Mouse (Mus musculus) forebrain, embryonic 14.5 days (tissue): ENCODE measurements at regions not wholly inside any gene's neighbourhood (a gene's known extent, or its start where the extent isn't known, plus 50 kb on each side); places are given as distances from the start of the nearest gene placed in this dataset.
"Not testable (repeated sequence)": the region's sequence is repeated elsewhere in the genome, so short reads cannot be mapped to it uniquely, and the experiment has no call there.

Source experiments
- ATAC-seq: fragments of 200-750 bp; cut with Nextera tagmentation; 2 replicates; pipeline ENCODE4 v1.8.0; 2017; ENCODE audit warnings: mild to moderate bottlenecking, moderate library complexity
- DNase-seq: peaks from one replicate; pipeline ENCODE4 v3.0.0-alpha.2; 2015; ENCODE audit warnings: low spot score
- H3K27ac ChIP-seq: fragments of 300-500 bp; sonication (generic); 2 replicates; pipeline ENCODE4 v1.5.1; 2014; ENCODE audit warnings: low read depth, mild to moderate bottlenecking, control low read depth, low read length, moderate library complexity
- H3K27me3 ChIP-seq: fragments of 300-500 bp; sonication (generic); replicated peaks from 2 replicates; pipeline ENCODE4 v1.6.1; 2014; ENCODE audit warnings: low read length, control low read depth, mixed read lengths; ENCODE audit not compliant: control insufficient read depth, insufficient read depth
- H3K36me3 ChIP-seq: fragments of 300-500 bp; sonication (generic); 2 replicates; pipeline ENCODE4 v1.6.1; 2014; ENCODE audit warnings: low read length, control low read depth; ENCODE audit not compliant: control insufficient read depth, insufficient read depth
- H3K4me1 ChIP-seq: fragments of 300-500 bp; sonication (generic); 2 replicates; pipeline ENCODE4 v1.6.1; 2014; ENCODE audit warnings: antibody characterized with exemption, low read length, control low read depth; ENCODE audit not compliant: control insufficient read depth, insufficient read depth
- H3K4me2 ChIP-seq: fragments of 300-500 bp; sonication (generic); 2 replicates; pipeline ENCODE4 v1.6.1; 2014; ENCODE audit warnings: mild to moderate bottlenecking, control low read depth, low read length
- H3K4me3 ChIP-seq: fragments of 300-500 bp; sonication (generic); 2 replicates; pipeline ENCODE4 v1.5.1; 2014; ENCODE audit warnings: low read depth, low read length, control low read depth
- H3K9ac ChIP-seq: fragments of 300-500 bp; sonication (generic); 2 replicates; pipeline ENCODE4 v1.6.1; 2014; ENCODE audit warnings: mild to moderate bottlenecking, low read length, control low read depth, moderate library complexity
- H3K9me3 ChIP-seq: fragments of 300-500 bp; sonication (generic); replicated peaks from 2 replicates; pipeline ENCODE4 v1.6.1; 2016; ENCODE audit warnings: low read length, control low read depth, mixed read lengths; ENCODE audit not compliant: control insufficient read depth
- WGBS: fragments of 180-500 bp; shearing (Covaris S2); extraction: QIAGEN DNeasy Blood & Tissue Kit; methylation state at CpG from one replicate; pipeline ENCODE4 v1.1.7; 2014; 5-methylcytosine and 5-hydroxymethylcytosine counted together

DNA sequence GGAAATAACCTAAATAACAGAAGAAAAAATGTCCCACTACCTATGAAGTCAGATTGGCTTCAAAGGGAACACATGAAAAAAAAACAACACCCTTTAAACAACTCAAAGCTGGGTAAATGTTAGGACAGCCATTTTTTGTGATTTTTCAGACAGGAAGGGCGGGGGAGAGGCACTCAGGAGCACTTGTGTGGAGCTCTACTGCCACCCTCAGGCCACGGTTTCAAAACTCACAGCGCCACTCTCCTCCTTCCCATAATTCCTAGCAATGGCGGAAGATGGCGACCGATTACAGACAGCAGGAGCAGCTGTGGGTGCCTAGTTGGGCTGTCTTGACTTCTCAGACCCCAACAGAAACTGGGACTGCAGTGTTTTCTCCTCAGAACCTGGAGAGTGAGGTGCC lies 168.8 kb upstream of the Olfr1324 start:
- DNase-seq, result peak; percentile 68
- peaks cover 8% of the 10 kb centered on the region; the same call in 1 of the 2 replicates for H3K36me3 ChIP-seq
- H3K27ac ChIP-seq, result no peak overlapping the region
- H3K27me3 ChIP-seq, result no peaks in the 10 kb centered on the region
- H3K4me2 ChIP-seq, result 0 out of 2 replicates have a peak overlapping the region, but pooled peaks have one; percentile 14
- H3K9me3 ChIP-seq, result no peaks in the 10 kb centered on the region
- no peaks in the 10 kb centered on the region for H3K4me1 ChIP-seq
- no peak for ATAC-seq
- no peak overlapping the region; the same call in 1 of the 2 replicates for H3K4me3 ChIP-seq
- WGBS, result 38% methylated on average over 6 of the region's 6 CpGs
- no peak overlapping the region for H3K9ac ChIP-seq

DNA sequence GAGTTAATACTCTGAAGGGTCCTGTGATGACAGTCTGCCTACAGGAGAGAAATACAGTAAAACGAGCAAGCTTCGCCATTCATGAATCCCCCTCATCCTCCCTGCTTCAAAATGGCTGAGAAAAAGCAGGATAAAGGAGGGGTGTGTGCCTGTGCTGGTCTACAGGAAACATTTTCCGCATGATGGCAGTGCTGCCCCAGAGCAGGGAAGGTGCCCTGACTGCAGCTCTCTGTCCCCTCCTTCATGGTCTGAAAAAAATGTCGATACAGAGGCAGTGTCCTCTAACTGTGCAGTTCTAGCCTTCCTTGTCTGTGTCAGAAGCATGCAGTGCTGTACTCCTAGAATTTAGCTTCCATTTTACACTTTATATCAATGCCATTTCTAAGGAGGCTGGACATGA lies 166.7 kb upstream of the Olfr1324 start:
- 78% methylated on average over 4 of the region's 4 CpGs for WGBS

DNA sequence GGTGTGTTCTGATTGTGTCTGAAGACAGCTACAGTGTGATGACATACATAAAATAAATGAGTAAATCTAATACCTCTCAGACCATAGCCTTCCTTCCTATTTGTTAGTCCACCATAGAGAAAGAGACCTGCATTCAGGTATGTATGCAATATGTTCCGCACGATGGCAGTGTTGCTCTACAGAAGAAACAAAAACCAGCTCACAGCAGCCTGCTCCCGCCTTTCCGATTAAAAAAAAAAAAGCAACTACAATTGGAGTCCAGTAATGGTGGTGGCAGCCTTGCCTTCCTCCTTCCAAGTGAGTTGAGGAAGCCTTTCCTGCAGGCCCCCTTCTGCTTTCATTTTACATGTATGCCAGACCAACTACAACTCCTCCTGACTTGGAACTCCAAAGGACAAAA lies 163.2 kb upstream of the Olfr1324 start:
- Histone ChIP-seq H3K9ac (no peak overlapping the region), H3K4me3 (no peak overlapping the region), H3K9me3 (no peaks in the 10 kb centered on the region), H3K36me3 (peaks cover 6% of the 10 kb centered on the region; the same call in 1 of the 2 replicates), H3K27me3 (no peaks in the 10 kb centered on the region), H3K4me2 (no peak overlapping the region), H3K4me1 (no peaks in the 10 kb centered on the region), H3K27ac (no peak overlapping the region)
- no peak for ATAC-seq
- WGBS, result 57% methylated on average over 4 of the region's 4 CpGs
- peak; percentile 60 for DNase-seq

More for the DNA sequence above, 166.7 kb upstream of the Olfr1324 start:
- H3K27me3 ChIP-seq, H3K9me3 ChIP-seq, H3K4me2 ChIP-seq, ATAC-seq, H3K4me1 ChIP-seq, DNase-seq, H3K36me3 ChIP-seq, H3K27ac ChIP-seq, H3K9ac ChIP-seq, H3K4me3 ChIP-seq: not testable (repeated sequence)

DNA sequence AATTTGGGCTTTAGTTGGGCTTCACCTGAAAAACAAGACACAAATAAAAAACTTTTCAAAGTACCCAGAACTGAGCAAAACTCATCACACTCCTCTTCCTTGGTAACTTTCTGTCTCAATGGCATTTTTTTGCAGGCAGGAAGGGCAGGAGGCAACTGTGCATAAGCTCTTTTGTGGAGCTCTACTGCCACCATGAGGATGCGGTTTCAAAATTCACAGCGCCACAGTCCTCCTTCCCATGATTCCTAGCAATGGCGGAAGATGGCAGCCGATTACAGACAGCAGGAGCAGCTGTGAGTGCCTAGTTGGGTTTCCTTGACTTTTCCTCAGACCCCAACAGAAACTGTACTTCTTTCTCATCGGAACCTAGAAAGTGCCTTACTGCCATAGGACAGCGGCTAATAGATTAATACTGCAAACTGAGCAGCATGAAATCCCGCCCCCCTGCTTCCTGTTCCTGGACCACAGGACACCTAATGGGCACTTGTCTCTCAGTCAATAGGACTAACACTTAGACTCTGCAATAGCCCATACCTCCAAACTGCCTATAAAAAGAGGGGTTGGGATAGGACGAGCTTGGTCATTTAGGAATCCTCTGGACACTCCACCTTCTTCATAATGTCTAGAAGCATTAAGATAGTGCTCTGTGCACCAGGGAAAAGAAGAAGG lies 162.5 kb upstream of the Olfr1324 start:
- 58% methylated on average over 8 of the region's 8 CpGs for WGBS
- H3K4me3 ChIP-seq, result peak overlapping the region; percentile 6; the same call in 1 of the 2 replicates

DNA sequence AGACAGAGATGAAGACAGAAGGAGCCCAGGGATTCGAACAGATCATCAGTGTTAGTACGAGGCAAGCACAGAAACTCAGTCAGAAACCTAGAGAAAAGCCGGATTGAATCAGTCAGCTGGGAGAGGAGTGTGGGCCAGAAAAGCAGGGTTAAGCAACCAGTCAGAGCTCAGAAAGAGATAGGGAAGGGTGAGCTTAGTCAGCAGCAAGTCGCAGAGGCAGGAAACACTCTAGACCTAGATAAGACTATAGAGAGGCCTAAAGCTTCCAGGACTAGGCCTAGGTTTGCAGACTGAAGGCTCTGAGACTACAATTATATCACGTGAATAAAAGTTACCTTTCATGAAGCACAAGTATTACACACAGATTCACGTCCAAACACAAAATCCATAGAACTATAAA lies 160.6 kb upstream of the Olfr1324 start:
- DNase-seq (no peak), ATAC-seq (no peak)
- Histone ChIP-seq H3K4me3 (no peak overlapping the region), H3K9ac (no peak overlapping the region), H3K27me3 (no peaks in the 10 kb centered on the region), H3K36me3 (peaks cover 11% of the 10 kb centered on the region; the same call in 1 of the 2 replicates), H3K4me2 (no peak overlapping the region), H3K27ac (no peak overlapping the region), H3K4me1 (no peaks in the 10 kb centered on the region), H3K9me3 (no peaks in the 10 kb centered on the region)
- 94% methylated on average over 6 of the region's 6 CpGs for WGBS

More for the DNA sequence above, 162.5 kb upstream of the Olfr1324 start:
- no peaks in the 10 kb centered on the region for H3K27me3 ChIP-seq
- H3K9ac ChIP-seq, result no peak overlapping the region
- DNase-seq, result peak; percentile 53
- H3K36me3 ChIP-seq, result peaks cover 6% of the 10 kb centered on the region; the same call in 1 of the 2 replicates
- no peaks in the 10 kb centered on the region for H3K4me1 ChIP-seq
- no peak overlapping the region for H3K27ac ChIP-seq
- no peak for ATAC-seq
- H3K4me2 ChIP-seq, result no peak overlapping the region
- H3K9me3 ChIP-seq, result no peaks in the 10 kb centered on the region

DNA sequence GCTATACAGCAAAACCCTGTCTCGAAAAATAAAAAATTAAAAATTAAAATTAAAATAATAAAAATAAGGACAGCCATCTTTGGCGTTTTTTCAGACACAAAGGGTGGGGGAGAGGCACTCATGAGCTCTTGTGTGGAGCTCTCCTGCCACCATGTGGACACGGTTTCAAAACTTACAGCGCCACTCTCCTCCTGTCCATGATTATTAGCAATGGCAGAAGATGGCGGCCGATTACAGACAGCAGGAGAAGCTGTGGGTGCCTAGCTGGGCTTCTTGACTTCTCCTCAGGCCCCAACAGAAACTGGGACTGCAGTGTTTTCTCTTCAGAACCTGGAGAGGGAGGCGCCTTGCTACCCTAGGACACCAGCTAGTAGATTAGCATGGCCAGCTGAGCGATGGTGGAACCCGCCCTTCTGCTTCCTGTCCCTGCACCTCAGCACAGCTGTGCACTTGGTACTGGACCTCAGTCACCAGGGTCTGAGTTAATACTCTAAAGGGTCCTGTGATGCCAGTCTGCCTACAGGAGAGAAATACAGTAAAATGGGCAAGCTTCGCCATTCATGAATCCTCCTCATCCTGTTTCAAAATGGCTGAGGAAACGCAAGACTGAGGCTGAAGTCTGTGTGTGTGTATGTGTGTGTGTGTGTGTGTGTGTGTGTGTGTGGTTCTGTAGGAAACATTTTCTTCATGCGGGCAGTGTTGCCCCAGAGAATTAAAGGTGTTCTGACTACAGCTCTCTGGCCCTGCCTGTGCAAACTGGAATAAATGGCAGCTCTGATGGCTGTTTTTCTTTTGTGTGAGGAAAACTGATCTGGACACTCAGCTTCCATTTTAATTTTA lies 155.7 kb upstream of the Olfr1324 start:
- no peak for ATAC-seq
- 66% methylated on average over 12 of the region's 12 CpGs for WGBS
- H3K4me3 ChIP-seq, result no peak overlapping the region

DNA sequence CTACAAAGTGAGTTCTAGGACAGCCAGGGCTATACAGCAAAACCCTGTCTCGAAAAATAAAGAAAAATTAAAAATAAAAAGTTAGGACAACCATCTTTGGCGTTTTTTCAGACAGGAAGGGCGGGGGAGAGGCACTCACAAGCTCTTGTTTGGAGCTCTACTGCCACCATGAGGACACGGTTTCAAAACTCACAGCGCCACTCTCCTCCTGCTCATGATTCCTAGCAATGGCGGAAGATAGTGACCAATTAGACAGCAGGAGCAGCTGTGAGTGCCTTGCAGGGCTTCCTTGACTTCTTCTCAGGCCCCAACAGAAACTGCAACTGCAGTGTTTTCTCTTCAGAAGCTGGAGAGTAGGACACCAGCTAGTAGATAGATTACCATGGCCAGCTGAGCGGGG lies 151.9 kb upstream of the Olfr1324 start:
- no peak for ATAC-seq
- H3K4me1 ChIP-seq, result no peaks in the 10 kb centered on the region
- H3K27ac ChIP-seq, result no peak overlapping the region
- 0 out of 2 replicates have a peak, but pooled peaks cover 7% of the 10 kb centered on the region for H3K36me3 ChIP-seq
- WGBS, result 53% methylated on average over 7 of the region's 7 CpGs
- no peak overlapping the region for H3K4me2 ChIP-seq
- H3K9ac ChIP-seq, result no peak overlapping the region
- H3K4me3 ChIP-seq, result no peak overlapping the region
- peak; percentile 46 for DNase-seq
- no peaks in the 10 kb centered on the region for H3K9me3 ChIP-seq
- no peaks in the 10 kb centered on the region for H3K27me3 ChIP-seq

More for the DNA sequence above, 155.7 kb upstream of the Olfr1324 start:
- peak; percentile 47 for DNase-seq
- Histone ChIP-seq H3K36me3 (0 out of 2 replicates have a peak, but pooled peaks cover 7% of the 10 kb centered on the region), H3K4me1 (no peaks in the 10 kb centered on the region), H3K27me3 (no peaks in the 10 kb centered on the region), H3K4me2 (no peak overlapping the region), H3K9ac (no peak overlapping the region), H3K27ac (no peak overlapping the region), H3K9me3 (no peaks in the 10 kb centered on the region)

DNA sequence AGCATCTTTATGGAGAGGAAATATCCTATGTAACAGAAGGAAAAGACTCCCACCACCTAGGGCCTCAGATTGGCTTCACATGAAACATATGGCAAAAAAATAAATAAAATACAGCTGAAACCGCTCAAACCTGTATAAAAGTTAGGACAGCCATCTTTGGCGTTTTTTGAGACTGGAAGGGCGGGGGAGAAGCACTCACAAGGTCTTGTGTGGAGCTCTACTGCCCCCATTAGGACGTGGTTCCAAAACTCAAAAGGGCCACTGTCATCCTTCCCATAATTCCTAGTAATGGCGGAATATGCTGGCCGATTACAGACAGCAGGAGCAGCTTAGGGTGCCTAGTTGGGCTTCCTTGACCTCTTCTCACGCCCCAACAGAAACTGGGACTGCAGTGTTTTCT lies 148.5 kb upstream of the Olfr1324 start:
- Histone ChIP-seq H3K27ac (no peak overlapping the region), H3K4me2 (0 out of 2 replicates have a peak overlapping the region, but pooled peaks have one; percentile 14), H3K9me3 (no peaks in the 10 kb centered on the region), H3K4me3 (no peak overlapping the region), H3K27me3 (no peaks in the 10 kb centered on the region), H3K9ac (no peak overlapping the region), H3K4me1 (no peaks in the 10 kb centered on the region), H3K36me3 (no peaks in the 10 kb centered on the region)
- no peak for ATAC-seq
- DNase-seq, result peak; percentile 55
- 51% methylated on average over 7 of the region's 7 CpGs for WGBS
